Mouse (Mus musculus) midbrain, embryonic 13.5 days (tissue): ENCODE data around the gene Olfr825. TPM values are rescaled to one million over a fixed set of nuclear protein-coding genes. Genes with fewer than 3 reads are reported as not detected.
"Not testable (repeated sequence)": the region's sequence is repeated elsewhere in the genome, so short reads cannot be mapped to it uniquely, and the experiment has no call there.

Experiments used
- ATAC-seq: fragments of 200-750 bp; cut with Nextera tagmentation; 2 replicates; pipeline ENCODE4 v1.8.0; 2017; ENCODE audit warnings: mild to moderate bottlenecking, moderate TSS enrichment, moderate library complexity
- H3K27ac ChIP-seq: fragments of 300-500 bp; sonication (generic); 2 replicates; pipeline ENCODE4 v1.5.1; 2015; ENCODE audit warnings: inconsistent platforms, mild to moderate bottlenecking, moderate library complexity
- H3K27me3 ChIP-seq: fragments of 300-500 bp; sonication (generic); 2 replicates; pipeline ENCODE4 v1.6.1; 2015; ENCODE audit warnings: mild to moderate bottlenecking, inconsistent platforms
- H3K36me3 ChIP-seq: fragments of 300-500 bp; sonication (generic); 2 replicates; pipeline ENCODE4 v1.6.1; 2015; ENCODE audit warnings: mild to moderate bottlenecking, inconsistent platforms
- H3K4me1 ChIP-seq: fragments of 300-500 bp; sonication (generic); replicated peaks from 2 replicates; pipeline ENCODE4 v1.6.1; 2015; ENCODE audit warnings: inconsistent platforms
- H3K4me2 ChIP-seq: fragments of 300-500 bp; sonication (generic); replicated peaks from 2 replicates; pipeline ENCODE4 v1.6.1; 2015; ENCODE audit warnings: moderate library complexity, mild to moderate bottlenecking, inconsistent platforms
- H3K4me3 ChIP-seq: fragments of 300-500 bp; sonication (generic); replicated peaks from 2 replicates; pipeline ENCODE4 v1.5.1; 2015; ENCODE audit warnings: mild to moderate bottlenecking, inconsistent platforms
- H3K9ac ChIP-seq: fragments of 300-500 bp; sonication (generic); replicated peaks from 2 replicates; pipeline ENCODE4 v1.6.1; 2015; ENCODE audit warnings: mild to moderate bottlenecking, inconsistent platforms
- H3K9me3 ChIP-seq: fragments of 300-500 bp; sonication (generic); 2 replicates; pipeline ENCODE4 v1.6.1; 2016; ENCODE audit warnings: mild to moderate bottlenecking, inconsistent platforms
- WGBS: fragments of 180-500 bp; shearing (Covaris S2); methylation state at CpG from one replicate; pipeline ENCODE4 v1.1.7; 2015; 5-methylcytosine and 5-hydroxymethylcytosine counted together
- polyA plus RNA-seq: library from polyadenylated mRNA; unstranded; fragments of >200 nt; fragmentation: Nextera tagmentation; extraction: Ambion mirVana; gene quantifications from 2 replicates; pipeline ENCODE4 v1.2.1, GENCODE M21; 2015

The Olfr825 gene
- polyA plus RNA-seq: not detected in 2 replicates

DNA sequence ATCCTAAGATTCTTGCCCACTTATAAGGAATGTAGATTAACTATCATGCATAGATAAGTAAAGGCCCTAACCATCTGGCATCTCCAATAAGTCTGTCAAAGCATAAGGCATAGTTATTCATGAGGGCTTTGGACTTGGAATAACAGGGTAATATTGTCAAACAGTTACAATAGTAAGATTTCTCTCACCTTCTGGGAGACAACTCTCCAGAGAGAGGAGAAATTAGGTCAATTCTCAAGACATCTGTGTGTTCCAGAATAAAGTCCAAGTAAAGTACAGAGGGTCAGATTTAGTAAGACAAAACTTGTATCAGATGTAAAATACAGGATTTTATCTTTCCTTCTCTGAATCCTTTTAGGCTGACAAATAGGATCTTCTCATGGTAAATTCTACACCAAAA, at the start of gene Olfr825:
Gene Olfr825, minus strand, starts transcription at position 101 of the 400 bp plus-strand sequence.
- no peak within 1 kb of the TSS for H3K27ac ChIP-seq
- H3K4me1 ChIP-seq: no peaks in the 10 kb centered on the region

DNA sequence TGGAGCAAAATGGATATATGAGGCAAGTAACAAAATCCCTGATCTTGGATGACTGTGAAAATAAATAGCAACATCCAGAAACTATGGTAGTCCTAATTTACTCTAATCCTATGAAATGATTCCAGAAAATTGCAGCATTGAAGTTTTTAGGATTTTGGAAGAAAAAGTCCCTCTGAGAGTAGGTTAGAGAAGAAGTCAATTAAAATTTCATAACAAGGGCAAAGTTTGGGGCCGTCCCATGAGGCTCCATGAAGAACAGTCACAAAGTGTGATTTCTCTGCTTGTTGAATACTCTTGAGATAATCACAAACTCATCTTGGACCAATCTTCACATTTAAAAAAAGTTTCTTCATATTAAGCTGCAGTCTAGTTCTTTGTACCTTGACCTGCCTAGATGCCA, 47.7 kb upstream of the Olfr825 start, which contains the start of gene Olfr827:
Gene Olfr827, minus strand, starts transcription at position 101 of the 400 bp plus-strand sequence.
- Histone ChIP-seq H3K36me3 (no peaks in the 10 kb centered on the region), H3K9ac (no peak within 1 kb of the TSS), H3K27ac (no peak within 1 kb of the TSS), H3K27me3 (no peaks in the 10 kb centered on the region), H3K4me2 (no peak within 1 kb of the TSS), H3K4me1 (no peaks in the 10 kb centered on the region), H3K9me3 (no peaks in the 10 kb centered on the region), H3K4me3 (no peak within 1 kb of the TSS)
- ATAC-seq: no peak
- 90% methylated on average over 1 of the region's 1 CpGs for WGBS

More for the DNA sequence above, at the start of gene Olfr825:
- no peaks in the 10 kb centered on the region for H3K36me3 ChIP-seq
- H3K4me2 ChIP-seq: no peak within 1 kb of the TSS
- H3K4me3 ChIP-seq: no peak within 1 kb of the TSS
- H3K9me3 ChIP-seq: no peaks in the 10 kb centered on the region
- ATAC-seq: no peak
- H3K27me3 ChIP-seq: no peaks in the 10 kb centered on the region
- no peak within 1 kb of the TSS for H3K9ac ChIP-seq

DNA sequence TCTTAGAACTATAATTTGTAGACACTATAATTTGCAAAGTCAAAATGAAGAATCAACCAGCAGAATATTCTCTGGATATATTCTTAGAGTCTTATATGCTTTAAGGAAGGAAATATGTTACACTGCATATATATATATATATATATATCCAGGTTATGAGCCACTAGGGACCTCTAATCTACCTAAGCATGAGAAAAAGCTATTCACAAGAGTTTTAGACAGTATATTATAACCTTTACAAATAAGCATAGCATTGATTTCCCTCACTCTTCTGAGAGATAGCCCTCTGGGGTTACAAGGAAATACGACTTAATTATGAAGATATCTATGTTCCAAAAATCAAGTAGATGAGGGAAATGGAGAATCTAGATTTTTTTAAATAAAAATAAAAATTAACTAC, 17.5 kb upstream of the Olfr825 start, which contains the start of gene Olfr826:
Gene Olfr826, minus strand, starts transcription at position 101 of the 400 bp plus-strand sequence.
- Histone ChIP-seq H3K27me3 (no peaks in the 10 kb centered on the region), H3K27ac (no peak within 1 kb of the TSS), H3K4me1 (no peaks in the 10 kb centered on the region), H3K4me2 (no peak within 1 kb of the TSS), H3K9me3 (no peaks in the 10 kb centered on the region), H3K36me3 (no peaks in the 10 kb centered on the region), H3K4me3 (no peak within 1 kb of the TSS), H3K9ac (no peak within 1 kb of the TSS)
- no peak for ATAC-seq
- WGBS: 83% methylated on average over 1 of the region's 1 CpGs

DNA sequence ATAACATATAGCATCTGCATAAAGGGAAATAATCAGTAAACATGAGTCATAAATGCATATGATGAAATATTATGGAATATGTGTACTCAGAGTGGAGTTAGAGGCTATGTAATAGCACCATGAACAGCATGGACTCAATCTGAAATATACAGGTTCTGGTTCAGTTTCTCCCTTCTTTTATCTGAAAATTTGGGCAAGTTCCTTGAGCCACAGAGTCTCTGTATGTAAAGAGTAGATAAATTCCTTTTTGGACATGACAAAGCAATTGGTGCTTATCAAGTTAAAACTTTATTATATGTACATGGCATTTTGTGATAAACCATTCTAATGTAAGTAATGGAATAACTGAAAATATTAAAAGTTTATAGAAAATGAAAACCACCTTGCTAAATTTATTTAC, 1.4 kb downstream of the Olfr825 start:
- Histone ChIP-seq H3K4me3 (no peak overlapping the region), H3K4me1 (no peaks in the 10 kb centered on the region), H3K36me3 (no peaks in the 10 kb centered on the region), H3K9ac (no peak overlapping the region), H3K27ac (no peak overlapping the region), H3K4me2 (no peak overlapping the region), H3K27me3 (no peaks in the 10 kb centered on the region), H3K9me3 (no peaks in the 10 kb centered on the region)
- ATAC-seq: no peak

DNA sequence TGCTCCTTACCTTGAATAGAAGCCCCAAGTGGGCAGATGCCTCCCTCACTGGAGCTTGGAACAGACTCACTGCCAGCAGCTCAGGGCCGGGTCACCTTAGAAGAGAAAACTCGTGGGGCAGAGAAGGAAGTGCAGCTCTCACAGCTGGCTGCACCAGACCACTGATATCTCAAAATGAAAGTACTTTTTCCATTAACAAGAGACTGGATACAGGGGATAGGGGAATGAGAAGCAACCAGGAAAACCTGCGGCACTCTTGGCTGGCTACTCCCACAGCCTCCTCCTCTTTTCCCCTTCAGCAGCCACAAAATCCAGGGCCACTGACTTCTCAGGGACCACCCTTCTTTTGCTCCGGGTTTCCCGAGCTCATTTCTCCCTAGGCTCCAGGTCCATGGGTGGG, 22.4 kb downstream of the Olfr825 start:
- no peaks in the 10 kb centered on the region for H3K9me3 ChIP-seq
- WGBS: 86% methylated on average over 5 of the region's 5 CpGs

DNA sequence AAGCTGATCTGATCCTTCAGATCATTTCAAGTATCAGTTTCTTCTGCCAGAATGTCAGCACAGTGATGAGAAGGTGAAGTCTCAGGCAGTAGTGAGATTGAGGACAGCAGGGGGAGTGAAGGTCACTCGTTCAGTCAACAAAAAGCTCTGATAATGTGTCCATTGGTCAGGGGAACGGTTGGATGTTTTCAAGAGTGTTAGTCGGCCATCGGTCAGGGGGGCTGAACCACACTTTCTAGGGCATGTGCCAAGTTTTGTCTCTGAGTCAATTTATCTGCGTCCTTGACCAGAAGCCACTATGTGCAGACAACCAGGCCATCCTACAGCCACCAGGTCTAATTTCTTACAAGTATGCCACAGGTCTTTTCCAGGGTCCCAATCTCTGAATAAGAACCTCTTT, 24.1 kb downstream of the Olfr825 start:
- H3K27me3 ChIP-seq, H3K4me1 ChIP-seq, H3K4me3 ChIP-seq, H3K9ac ChIP-seq, H3K36me3 ChIP-seq, ATAC-seq, H3K27ac ChIP-seq, H3K9me3 ChIP-seq, H3K4me2 ChIP-seq: not testable (repeated sequence)
- 87% methylated on average over 5 of the region's 5 CpGs for WGBS

More for the DNA sequence above, 22.4 kb downstream of the Olfr825 start:
- Histone ChIP-seq H3K27me3 (no peaks in the 10 kb centered on the region), H3K4me1 (no peaks in the 10 kb centered on the region), H3K4me2 (no peak overlapping the region), H3K4me3 (no peak overlapping the region), H3K36me3 (no peaks in the 10 kb centered on the region), H3K27ac (no peak overlapping the region), H3K9ac (no peak overlapping the region)
- ATAC-seq: no peak

DNA sequence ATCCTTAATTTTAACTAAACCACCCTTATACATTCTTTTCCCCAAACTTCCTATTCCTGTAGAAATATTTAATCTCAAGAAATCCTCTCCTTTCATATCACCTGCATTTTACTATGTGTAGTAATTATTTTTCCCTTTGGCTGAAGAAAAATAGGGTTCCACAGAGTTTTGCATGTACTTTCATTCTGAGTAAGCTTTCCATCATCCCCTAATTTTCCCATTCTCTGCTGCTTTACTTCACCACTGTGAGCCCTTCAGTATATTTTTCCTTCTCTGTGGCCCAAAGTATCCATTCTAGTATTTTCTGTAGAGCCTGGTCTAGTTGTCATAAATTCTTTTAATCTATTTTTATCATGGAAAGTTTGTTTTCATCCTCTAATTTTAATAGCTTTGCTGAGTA, 31.8 kb downstream of the Olfr825 start:
- no peaks in the 10 kb centered on the region for H3K9me3 ChIP-seq
- no peaks in the 10 kb centered on the region for H3K4me1 ChIP-seq
- no peak overlapping the region for H3K9ac ChIP-seq
- no peaks in the 10 kb centered on the region for H3K36me3 ChIP-seq
- ATAC-seq: no peak
- no peak overlapping the region for H3K4me3 ChIP-seq
- no peak overlapping the region for H3K27ac ChIP-seq
- no peaks in the 10 kb centered on the region for H3K27me3 ChIP-seq
- no peak overlapping the region for H3K4me2 ChIP-seq

DNA sequence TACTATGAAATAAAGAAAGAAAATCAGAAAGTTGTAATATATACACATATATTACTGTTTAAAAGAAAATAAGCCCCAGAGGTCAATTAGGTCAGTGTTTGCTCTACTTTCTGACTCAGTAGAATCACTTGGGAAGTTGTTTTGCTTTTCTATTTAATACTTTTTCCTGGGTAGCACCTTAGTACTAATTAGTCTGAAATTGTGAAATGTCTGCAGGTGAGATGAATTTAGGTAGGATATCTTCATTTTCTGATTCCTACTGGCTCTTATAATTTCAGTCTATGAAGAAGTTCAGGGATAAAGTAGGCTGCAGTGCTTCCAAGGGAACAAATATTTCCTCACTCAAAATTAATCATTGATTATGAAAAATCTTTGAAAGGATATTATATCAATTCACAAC, 36.7 kb downstream of the Olfr825 start, which contains the start of gene Olfr824:
Gene Olfr824, minus strand, starts transcription at position 101 of the 400 bp plus-strand sequence.
- ATAC-seq, H3K4me1 ChIP-seq, H3K27me3 ChIP-seq, H3K9ac ChIP-seq, H3K36me3 ChIP-seq, H3K9me3 ChIP-seq, H3K4me3 ChIP-seq, H3K4me2 ChIP-seq, H3K27ac ChIP-seq: not testable (repeated sequence)

DNA sequence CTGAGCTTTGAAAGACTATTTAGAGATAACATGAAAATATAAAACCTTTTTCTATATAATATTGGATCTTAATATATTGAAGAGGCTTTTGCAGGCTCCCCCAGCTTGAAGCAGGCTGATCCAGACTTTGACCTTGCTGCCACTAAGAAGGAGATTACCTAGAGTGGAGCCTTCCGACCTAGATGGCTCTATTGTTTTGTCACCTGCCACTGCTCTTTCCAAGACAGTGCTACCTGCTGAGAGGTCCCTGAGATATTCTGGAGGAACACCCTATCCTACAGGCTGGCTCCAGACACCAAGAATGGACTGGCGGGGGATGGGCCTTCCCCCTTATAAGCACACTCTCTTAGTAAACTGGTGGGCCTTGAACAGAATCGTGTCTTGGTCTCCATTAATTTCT, 50.5 kb downstream of the Olfr825 start:
- H3K4me1 ChIP-seq, H3K9me3 ChIP-seq, H3K27me3 ChIP-seq, H3K36me3 ChIP-seq, H3K9ac ChIP-seq, H3K4me2 ChIP-seq, ATAC-seq, H3K4me3 ChIP-seq, H3K27ac ChIP-seq: not testable (repeated sequence)
- 55% methylated on average over 3 of the region's 3 CpGs for WGBS

DNA sequence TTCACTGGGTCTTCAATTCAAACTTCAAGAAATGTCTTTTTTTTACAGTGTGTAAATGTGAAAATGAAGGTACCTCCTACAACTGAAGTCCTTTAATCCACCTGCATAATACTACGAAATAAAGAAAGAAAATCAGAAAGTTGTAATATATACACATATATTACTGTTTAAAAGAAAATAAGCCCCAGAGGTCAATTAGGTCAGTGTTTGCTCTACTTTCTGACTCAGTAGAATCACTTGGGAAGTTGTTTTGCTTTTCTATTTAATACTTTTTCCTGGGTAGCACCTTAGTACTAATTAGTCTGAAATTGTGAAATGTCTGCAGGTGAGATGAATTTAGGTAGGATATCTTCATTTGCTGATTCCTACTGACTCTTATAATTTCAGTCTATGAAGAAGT, 51.3 kb downstream of the Olfr825 start, which contains the start of gene Olfr823:
Gene Olfr823, minus strand, starts transcription at position 101 of the 400 bp plus-strand sequence.
- not testable (repeated sequence) for H3K4me2 ChIP-seq, H3K9ac ChIP-seq, H3K27ac ChIP-seq, H3K4me3 ChIP-seq, H3K36me3 ChIP-seq, H3K27me3 ChIP-seq, ATAC-seq, H3K9me3 ChIP-seq, H3K4me1 ChIP-seq
- WGBS: 79% methylated on average over 1 of the region's 1 CpGs

Other genes starting within 250 kb of the Olfr825 start
- not detected in 2 replicates for gene Olfr818, start 217.7 kb downstream of the Olfr825 start, polyA plus RNA-seq
- gene Olfr819, start 199.5 kb downstream of the Olfr825 start, polyA plus RNA-seq: not detected in 2 replicates
- not detected in 2 replicates for gene Olfr247, start 190.6 kb downstream of the Olfr825 start, polyA plus RNA-seq
- gene Gm10310, start 181.7 kb downstream of the Olfr825 start, polyA plus RNA-seq: not detected in 2 replicates
- gene Olfr820, start 154.1 kb downstream of the Olfr825 start, polyA plus RNA-seq: not detected in 2 replicates
- gene Olfr821, start 136.4 kb downstream of the Olfr825 start, polyA plus RNA-seq: not detected in 2 replicates
- not detected in 2 replicates for gene Olfr822, start 95.6 kb downstream of the Olfr825 start, polyA plus RNA-seq
- not detected in 2 replicates for gene Olfr823, start 51.4 kb downstream of the Olfr825 start, polyA plus RNA-seq
- gene Olfr824, start 36.8 kb downstream of the Olfr825 start, polyA plus RNA-seq: not detected in 2 replicates
- not detected in 2 replicates for gene Olfr826, start 17.4 kb upstream of the Olfr825 start, polyA plus RNA-seq
- gene Olfr827, start 47.6 kb upstream of the Olfr825 start, polyA plus RNA-seq: not detected in 2 replicates
- 5.9 and 7.9 TPM in 2 replicates for gene Neurod4, start 113.5 kb upstream of the Olfr825 start, polyA plus RNA-seq
- not detected in 2 replicates for gene Tespa1, start 156.1 kb upstream of the Olfr825 start, polyA plus RNA-seq
- gene Vmn2r84, start 227.6 kb upstream of the Olfr825 start, polyA plus RNA-seq: not detected in 2 replicates